Mouse (Mus musculus): ENCODE results near the gene Lrp1. TPM values are rescaled to one million over a fixed set of nuclear protein-coding genes. Genes with fewer than 3 reads are reported as not detected.

Gene Lrp1
- polyA plus RNA-seq, 1 experiment from 2014 or later: 117 TPM

GRCm38 (mm10) chr10:127619941-127620405, 975 bp downstream of the Lrp1 start:
- WGBS: 0% methylated on average over 12 of the region's 12 CpGs
- Histone ChIP-seq H3K27ac (peak overlapping the region; percentile 88), H3K27me3 (replicated peaks) (no peaks in the 10 kb centered on the region), H3K4me2 (peak overlapping the region; percentile 96), H3K9ac (peak overlapping the region; percentile 96), H3K9me3 (no peaks in the 10 kb centered on the region), H3K4me1 (peaks cover 58% of the 10 kb centered on the region), H3K4me3 (peak overlapping the region; percentile 91), H3K36me3 (replicated peaks) (no peaks in the 10 kb centered on the region)
- peak; percentile 2 for ATAC-seq (replicated peaks)

- Histone ChIP-seq H3K4me2 (peak overlapping the region; percentile 96), H3K9me3 (no peaks in the 10 kb centered on the region), H3K4me1 (peaks cover 65% of the 10 kb centered on the region), H3K36me3 (replicated peaks) (no peaks in the 10 kb centered on the region), H3K27me3 (replicated peaks) (no peaks in the 10 kb centered on the region), H3K27ac (peak overlapping the region; percentile 88; the same call in 1 of the 2 replicates), H3K4me3 (peak overlapping the region; percentile 91), H3K9ac (peak overlapping the region; percentile 96)
- no peak for ATAC-seq (replicated peaks)
- 20% methylated on average over 8 of the region's 8 CpGs for WGBS
These were observed 1.7 kb downstream of the Lrp1 start for GRCm38 (mm10) chr10:127619119-127619721.

- Histone ChIP-seq H3K4me3 (peak overlapping the region; percentile 91; the same call in 1 of the 2 replicates), H3K36me3 (replicated peaks) (no peaks in the 10 kb centered on the region), H3K4me2 (peak overlapping the region; percentile 96), H3K4me1 (peaks cover 71% of the 10 kb centered on the region), H3K27me3 (replicated peaks) (no peaks in the 10 kb centered on the region), H3K9me3 (no peaks in the 10 kb centered on the region), H3K9ac (peak overlapping the region; percentile 1; the same call in 1 of the 2 replicates), H3K27ac (no peak overlapping the region)
- 51% methylated on average over 6 of the region's 6 CpGs for WGBS
- ATAC-seq (replicated peaks): no peak
These were observed 2.8 kb downstream of the Lrp1 start for GRCm38 (mm10) chr10:127618173-127618572.

GRCm38 (mm10) chr10:127617294-127617693, 3.7 kb downstream of the Lrp1 start:
- Histone ChIP-seq H3K36me3 (replicated peaks) (peaks cover 3% of the 10 kb centered on the region), H3K4me2 (0 out of 2 replicates have a peak overlapping the region, but pooled peaks have one; percentile 14), H3K27ac (no peak overlapping the region), H3K4me1 (peaks cover 71% of the 10 kb centered on the region), H3K4me3 (no peak overlapping the region), H3K9ac (no peak overlapping the region), H3K9me3 (no peaks in the 10 kb centered on the region), H3K27me3 (replicated peaks) (no peaks in the 10 kb centered on the region)
- WGBS: 71% methylated on average over 4 of the region's 4 CpGs
- ATAC-seq (replicated peaks): no peak

GRCm38 (mm10) chr10:127616261-127616679, 4.7 kb downstream of the Lrp1 start:
- no peak overlapping the region for H3K4me3 ChIP-seq
- ATAC-seq (replicated peaks): no peak

GRCm38 (mm10) chr10:127615591-127615990, 5.4 kb downstream of the Lrp1 start:
- Histone ChIP-seq H3K4me1 (peaks cover 61% of the 10 kb centered on the region), H3K9ac (no peak overlapping the region), H3K27ac (peak overlapping the region; percentile 26; the same call in 1 of the 2 replicates)

More at GRCm38 (mm10) chr10:127616261-127616679, 4.7 kb downstream of the Lrp1 start:
- Histone ChIP-seq H3K27ac (no peak overlapping the region), H3K9ac (no peak overlapping the region), H3K36me3 (replicated peaks) (peaks cover 12% of the 10 kb centered on the region), H3K27me3 (replicated peaks) (no peaks in the 10 kb centered on the region), H3K4me1 (peaks cover 61% of the 10 kb centered on the region), H3K4me2 (no peak overlapping the region), H3K9me3 (no peaks in the 10 kb centered on the region)
- WGBS: 46% methylated on average over 7 of the region's 7 CpGs

GRCm38 (mm10) chr10:127615034-127615374, 5.9 kb downstream of the Lrp1 start:
- Histone ChIP-seq H3K27me3 (replicated peaks) (no peaks in the 10 kb centered on the region), H3K27ac (no peak overlapping the region), H3K4me2 (no peak overlapping the region), H3K9me3 (no peaks in the 10 kb centered on the region), H3K9ac (peak overlapping the region; percentile 10; the same call in 1 of the 2 replicates), H3K4me1 (peaks cover 61% of the 10 kb centered on the region), H3K4me3 (no peak overlapping the region), H3K36me3 (replicated peaks) (peaks cover 21% of the 10 kb centered on the region)
- 18% methylated on average over 2 of the region's 2 CpGs for WGBS
- ATAC-seq (replicated peaks): no peak

More at GRCm38 (mm10) chr10:127615591-127615990, 5.4 kb downstream of the Lrp1 start:
- H3K4me2 ChIP-seq: peak overlapping the region; percentile 4; the same call in 1 of the 2 replicates
- H3K27me3 ChIP-seq (replicated peaks): no peaks in the 10 kb centered on the region
- H3K4me3 ChIP-seq: no peak overlapping the region
- 59% methylated on average over 3 of the region's 3 CpGs for WGBS
- H3K36me3 ChIP-seq (replicated peaks): peaks cover 15% of the 10 kb centered on the region
- H3K9me3 ChIP-seq: no peaks in the 10 kb centered on the region
- no peak for ATAC-seq (replicated peaks)

GRCm38 (mm10) chr10:127614236-127615033, 6.5 kb downstream of the Lrp1 start:
- Histone ChIP-seq H3K4me3 (no peak overlapping the region), H3K4me2 (0 out of 2 replicates have a peak overlapping the region, but pooled peaks have one; percentile 4), H3K27ac (0 out of 2 replicates have a peak overlapping the region, but pooled peaks have one; percentile 21), H3K9me3 (no peaks in the 10 kb centered on the region), H3K27me3 (replicated peaks) (no peaks in the 10 kb centered on the region), H3K9ac (peak overlapping the region; percentile 10; the same call in 1 of the 2 replicates), H3K4me1 (peaks cover 58% of the 10 kb centered on the region), H3K36me3 (replicated peaks) (peaks cover 26% of the 10 kb centered on the region)
- ATAC-seq (replicated peaks): peak; percentile 61
- WGBS: 23% methylated on average over 12 of the region's 12 CpGs

GRCm38 (mm10) chr10:127612079-127612775, 8.7 kb downstream of the Lrp1 start:
- H3K9ac ChIP-seq: no peak overlapping the region
- H3K4me2 ChIP-seq: no peak overlapping the region
- 93% methylated on average over 14 of the region's 14 CpGs for WGBS
- H3K27me3 ChIP-seq (replicated peaks): no peaks in the 10 kb centered on the region
- no peak overlapping the region for H3K4me3 ChIP-seq
- no peaks in the 10 kb centered on the region for H3K9me3 ChIP-seq
- no peak overlapping the region for H3K27ac ChIP-seq
- no peak for ATAC-seq (replicated peaks)
- peaks cover 34% of the 10 kb centered on the region for H3K36me3 ChIP-seq (replicated peaks)
- peaks cover 36% of the 10 kb centered on the region for H3K4me1 ChIP-seq

- 91% methylated on average over 9 of the region's 9 CpGs for WGBS
- peaks cover 45% of the 10 kb centered on the region for H3K36me3 ChIP-seq (replicated peaks)
These were observed 10.9 kb downstream of the Lrp1 start for GRCm38 (mm10) chr10:127610066-127610415.

GRCm38 (mm10) chr10:127609415-127610065, 11.4 kb downstream of the Lrp1 start:
- Histone ChIP-seq H3K4me3 (no peak overlapping the region), H3K4me1 (peaks cover 9% of the 10 kb centered on the region), H3K9me3 (no peaks in the 10 kb centered on the region), H3K9ac (no peak overlapping the region), H3K27me3 (replicated peaks) (no peaks in the 10 kb centered on the region), H3K36me3 (replicated peaks) (peaks cover 50% of the 10 kb centered on the region), H3K27ac (no peak overlapping the region), H3K4me2 (no peak overlapping the region)
- ATAC-seq (replicated peaks): no peak
- 91% methylated on average over 9 of the region's 9 CpGs for WGBS

More at GRCm38 (mm10) chr10:127610066-127610415, 10.9 kb downstream of the Lrp1 start:
- Histone ChIP-seq H3K27ac (no peak overlapping the region), H3K4me1 (peaks cover 14% of the 10 kb centered on the region), H3K4me3 (no peak overlapping the region), H3K4me2 (no peak overlapping the region), H3K27me3 (replicated peaks) (no peaks in the 10 kb centered on the region), H3K9ac (no peak overlapping the region), H3K9me3 (no peaks in the 10 kb centered on the region)
- ATAC-seq (replicated peaks): no peak
